Mouse (Mus musculus) embryo, embryonic 10 days (tissue): ENCODE measurements around the gene Apoa2.
"Not testable (repeated sequence)": the region's sequence is repeated elsewhere in the genome, so short reads cannot be mapped to it uniquely, and the experiment has no call there.

ENCODE experiments used
- DNase-seq: peaks from one replicate; pipeline ENCODE4 v3.0.0-alpha.2; 2015; ENCODE audit warnings: low spot score

Gene Apoa2

DNA sequence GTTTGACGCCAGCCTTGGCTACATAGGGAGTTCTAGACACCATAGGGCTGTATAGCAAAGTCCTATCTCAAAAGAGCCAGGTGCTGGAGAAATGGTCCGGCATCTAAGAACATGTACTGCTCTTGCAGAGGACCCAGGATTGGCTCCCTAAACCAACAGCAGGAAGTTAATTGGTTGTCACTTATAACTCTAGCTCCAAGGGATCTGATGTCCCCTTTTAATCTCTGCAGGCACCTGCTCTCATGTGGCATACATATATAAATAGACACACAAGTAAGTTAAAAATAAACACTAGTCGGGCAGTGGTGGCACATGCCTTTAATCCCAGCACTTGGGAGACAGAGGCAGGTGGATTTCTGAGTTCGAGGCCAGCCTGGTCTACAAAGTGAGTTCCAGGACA lies 10.9 kb downstream of the Apoa2 start:
- no peak for DNase-seq

DNA sequence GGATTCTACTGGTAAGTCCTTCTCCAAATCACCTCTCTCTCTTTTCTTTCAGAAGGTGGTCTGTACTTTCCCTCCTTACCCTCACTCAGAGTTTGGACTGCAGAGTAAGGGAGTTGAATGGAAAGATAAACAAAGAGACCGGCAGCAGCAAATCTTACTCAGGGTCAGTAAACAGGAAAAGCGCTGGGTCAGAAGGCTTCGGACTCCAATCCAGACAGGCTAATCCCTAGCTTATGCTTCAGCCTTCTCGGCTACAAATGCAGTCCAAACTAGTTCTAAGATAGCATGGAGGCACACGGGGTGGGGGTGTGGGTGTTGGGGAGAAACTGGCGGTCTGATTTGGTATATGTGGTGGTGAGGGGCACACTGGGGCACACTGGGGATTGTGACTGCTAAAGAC lies 12.6 kb downstream of the Apoa2 start:
- no peak for DNase-seq

GRCm38 (mm10) chr1:171238463-171238862 lies 13.6 kb downstream of the Apoa2 start:
- peak; percentile 71 for DNase-seq

GRCm38 (mm10) chr1:171239992-171240744 lies 15.3 kb downstream of the Apoa2 start:
- no peak for DNase-seq

GRCm38 (mm10) chr1:171240911-171241310 lies 16.1 kb downstream of the Apoa2 start:
- no peak for DNase-seq

- DNase-seq = not testable (repeated sequence)
These were observed 17.1 kb downstream of the Apoa2 start for GRCm38 (mm10) chr1:171241952-171242351.

DNA sequence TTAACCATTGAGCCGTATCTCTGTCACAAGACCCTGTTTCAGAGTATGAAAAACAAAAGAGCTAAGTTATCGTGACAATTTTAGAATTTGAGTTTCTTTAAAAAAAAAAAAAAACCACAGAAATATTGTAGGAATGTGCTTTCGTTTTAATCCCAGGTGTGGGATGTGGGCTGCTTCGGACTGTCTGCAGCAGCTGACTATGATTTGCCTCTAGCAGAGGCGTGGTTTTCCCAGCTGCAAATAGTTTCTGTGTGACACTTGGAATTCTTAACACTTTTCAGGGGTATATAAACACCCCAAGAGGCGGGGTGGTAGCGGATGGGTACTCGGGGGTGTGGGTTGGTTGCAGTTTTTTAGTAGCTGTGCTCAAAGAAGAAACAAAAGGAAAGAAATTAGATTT lies 20.5 kb downstream of the Apoa2 start:
- no peak for DNase-seq

DNA sequence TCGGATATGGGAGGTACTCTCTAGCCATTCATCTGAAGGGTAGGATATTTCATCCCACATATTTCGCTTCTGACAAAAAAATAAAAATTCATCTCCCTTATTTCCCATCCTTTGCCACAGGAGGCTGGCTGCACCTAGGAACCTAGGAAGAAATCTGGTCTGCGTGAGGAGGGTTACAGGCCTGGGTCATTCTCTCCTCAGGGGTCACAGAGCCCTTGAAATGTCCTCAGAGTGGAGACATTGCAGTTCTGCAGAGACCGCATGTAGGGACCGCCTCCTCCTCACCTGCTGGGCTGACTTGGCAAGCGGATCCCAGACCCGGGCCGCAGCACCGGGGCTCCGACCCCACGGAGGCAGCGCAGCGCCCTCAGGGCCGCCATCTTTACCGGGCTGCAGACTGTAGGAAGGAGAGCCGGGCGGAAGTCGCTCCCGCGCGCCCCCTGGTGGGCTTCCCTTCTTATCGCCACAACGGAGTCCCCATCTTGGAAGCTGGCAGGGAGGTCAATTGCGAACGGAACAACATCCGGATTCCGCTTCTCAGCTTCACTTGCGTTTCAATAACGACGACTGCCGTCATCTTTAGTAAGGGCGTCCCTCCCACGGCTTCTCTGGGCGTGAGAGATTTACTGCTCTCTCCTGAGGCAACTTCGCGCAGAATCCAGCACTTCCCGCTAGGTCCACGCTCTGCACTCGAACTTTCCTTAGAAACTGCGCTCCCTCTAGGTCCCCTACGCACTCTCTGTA lies 22.0 kb downstream of the Apoa2 start:
- peak; percentile 99 for DNase-seq

DNA sequence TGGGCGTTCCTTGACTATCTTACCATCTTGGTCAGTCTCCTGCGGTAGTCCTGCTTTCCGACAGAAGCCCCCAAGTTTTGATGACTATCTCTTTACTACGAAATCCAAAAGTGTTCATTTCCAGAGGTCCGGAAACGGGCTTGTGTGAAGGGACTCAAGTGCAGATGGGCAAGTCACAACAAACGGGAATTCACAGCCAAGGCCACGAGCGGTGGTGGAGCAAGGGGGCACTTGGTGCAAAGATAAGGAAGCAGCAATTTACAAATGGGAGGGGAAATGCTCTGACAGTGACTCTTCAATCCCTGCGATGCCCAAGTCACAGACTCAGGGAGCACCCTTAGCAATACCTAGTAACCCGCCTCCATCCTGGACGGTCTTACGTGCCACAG lies 22.6 kb downstream of the Apoa2 start:
- DNase-seq = no peak

DNA sequence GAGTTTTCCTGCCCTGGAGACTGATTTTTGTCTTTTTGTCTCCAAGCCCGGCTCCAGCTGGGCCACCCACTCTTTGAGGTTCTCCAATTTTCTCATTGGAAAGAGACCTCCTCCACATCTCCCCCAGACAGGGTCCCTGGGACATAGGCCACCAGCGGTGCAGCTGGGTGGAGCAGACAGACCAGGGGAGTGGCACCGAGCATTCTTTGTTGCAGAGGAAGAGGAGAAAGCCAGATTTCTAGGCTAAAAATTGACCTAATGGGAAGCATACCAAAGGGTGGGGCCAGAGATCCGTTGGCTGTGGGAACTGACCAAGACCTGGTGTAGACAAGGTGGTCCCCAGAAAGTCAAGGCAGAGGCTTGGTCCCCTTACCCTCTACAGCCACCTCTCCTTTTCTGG lies 23.1 kb downstream of the Apoa2 start:
- no peak for DNase-seq

DNA sequence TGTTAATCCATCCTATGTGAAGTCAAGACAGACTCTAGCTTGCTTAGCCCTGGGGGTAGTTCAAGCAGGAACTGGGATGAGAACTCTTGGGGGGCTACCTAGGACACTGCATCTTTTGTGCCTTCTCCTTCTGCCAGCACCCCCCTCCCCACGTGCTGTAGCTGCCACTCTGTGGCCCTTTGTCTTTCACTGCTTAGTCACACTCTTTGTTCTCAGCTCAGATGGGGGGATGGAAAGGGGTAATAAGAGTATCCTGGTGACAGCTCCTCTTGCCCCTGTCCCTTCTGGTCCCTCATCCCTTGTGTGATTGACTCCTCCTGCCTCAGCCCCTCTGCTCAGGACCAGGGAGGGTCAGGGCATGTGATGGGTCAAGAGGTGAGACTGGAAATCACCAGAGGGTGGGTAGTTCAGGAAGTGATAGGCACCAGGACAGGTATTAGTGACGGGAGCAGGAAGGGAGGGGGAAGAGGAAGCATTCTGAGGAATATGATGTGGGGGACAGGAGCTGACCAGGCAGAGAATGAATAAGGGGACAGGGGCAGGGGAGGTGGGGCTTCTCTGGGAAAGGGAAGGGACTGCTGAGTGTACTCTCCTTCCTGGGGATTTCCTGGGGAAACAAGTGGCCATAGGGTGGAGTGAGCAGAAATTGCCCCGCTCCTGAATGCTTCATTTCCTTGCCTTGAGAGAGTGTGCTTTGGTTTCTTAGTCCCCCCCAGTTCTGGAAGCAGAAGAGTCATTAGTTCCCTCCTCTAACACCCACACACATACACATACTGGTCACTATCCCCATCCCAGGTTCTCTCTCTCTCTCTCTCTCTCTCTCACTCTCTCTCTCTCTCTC lies 23.8 kb downstream of the Apoa2 start:
- peak; percentile 39 for DNase-seq

DNA sequence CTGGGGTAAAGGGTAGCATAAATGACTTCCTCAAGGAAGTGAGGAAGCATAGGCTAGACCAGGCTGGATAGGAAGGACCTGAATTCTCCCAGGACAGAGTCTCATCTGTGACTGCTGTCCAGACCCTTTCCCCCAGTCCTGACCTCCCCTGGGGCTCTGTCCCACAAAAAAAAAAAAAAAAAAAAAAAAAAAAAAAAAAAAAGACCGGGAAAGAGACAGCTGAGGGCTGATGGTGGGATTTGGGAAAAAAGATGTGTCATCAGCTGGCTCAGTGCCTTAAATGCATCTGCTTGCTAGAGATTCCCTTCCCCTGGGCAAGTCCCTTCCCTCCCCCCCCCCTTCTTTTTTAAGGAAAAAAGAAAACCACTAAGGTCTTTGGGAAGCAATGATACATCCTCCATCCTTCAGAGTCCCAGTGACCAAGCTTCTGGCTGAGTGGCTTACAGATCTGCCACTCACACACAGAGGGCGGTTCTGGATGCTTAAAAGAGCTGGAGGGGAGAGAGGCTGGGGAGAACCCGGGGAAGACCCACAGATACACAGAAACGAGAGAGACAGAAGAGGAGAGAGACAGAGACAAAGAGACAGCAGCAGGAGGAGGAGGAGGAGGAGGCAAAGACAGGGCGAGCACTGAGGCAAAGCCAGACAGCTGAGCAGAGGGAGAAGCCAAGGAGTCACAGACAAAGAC lies 25.2 kb downstream of the Apoa2 start, which contains the start of gene Adamts4:
TSS of gene Adamts4 (plus strand) at position 509 of the 688 bp plus-strand sequence.
- peak; percentile 76 for DNase-seq

GRCm38 (mm10) chr1:171250680-171251593 lies 26.1 kb downstream of the Apoa2 start, which contains the start of gene Ndufs2:
TSS of gene Ndufs2 (minus strand) at chr1:171251388.
- DNase-seq = peak; percentile 67

GRCm38 (mm10) chr1:171251594-171252324 lies 26.9 kb downstream of the Apoa2 start:
- peak; percentile 68 for DNase-seq

GRCm38 (mm10) chr1:171252415-171252814 lies 27.6 kb downstream of the Apoa2 start:
- DNase-seq = no peak

DNA sequence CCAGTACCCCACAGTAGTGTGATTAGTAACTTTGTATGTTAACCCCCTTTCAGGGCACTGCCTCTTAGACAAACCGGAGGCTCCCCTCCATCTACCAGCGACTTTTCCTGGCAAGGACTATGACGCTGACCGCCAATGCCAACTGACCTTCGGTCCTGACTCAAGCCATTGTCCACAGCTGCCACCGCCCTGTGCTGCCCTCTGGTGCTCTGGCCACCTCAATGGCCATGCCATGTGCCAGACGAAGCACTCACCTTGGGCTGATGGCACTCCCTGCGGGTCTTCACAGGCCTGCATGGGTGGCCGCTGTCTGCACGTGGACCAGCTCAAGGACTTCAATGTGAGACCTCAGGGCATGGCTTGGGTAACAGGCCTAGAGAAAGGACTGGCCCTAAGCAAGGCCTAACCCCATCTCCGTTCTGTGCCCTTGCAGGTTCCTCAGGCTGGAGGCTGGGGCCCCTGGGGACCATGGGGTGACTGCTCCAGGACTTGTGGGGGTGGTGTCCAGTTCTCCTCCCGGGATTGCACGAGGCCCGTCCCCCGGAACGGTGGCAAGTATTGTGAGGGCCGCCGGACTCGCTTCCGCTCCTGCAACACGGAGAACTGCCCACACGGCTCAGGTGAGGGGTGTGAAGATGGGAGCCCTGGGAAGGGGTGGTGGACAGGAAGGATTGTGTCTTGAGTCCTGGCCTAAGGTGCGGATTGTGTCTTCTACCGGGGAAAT lies 31.4 kb downstream of the Apoa2 start:
- no peak for DNase-seq

DNA sequence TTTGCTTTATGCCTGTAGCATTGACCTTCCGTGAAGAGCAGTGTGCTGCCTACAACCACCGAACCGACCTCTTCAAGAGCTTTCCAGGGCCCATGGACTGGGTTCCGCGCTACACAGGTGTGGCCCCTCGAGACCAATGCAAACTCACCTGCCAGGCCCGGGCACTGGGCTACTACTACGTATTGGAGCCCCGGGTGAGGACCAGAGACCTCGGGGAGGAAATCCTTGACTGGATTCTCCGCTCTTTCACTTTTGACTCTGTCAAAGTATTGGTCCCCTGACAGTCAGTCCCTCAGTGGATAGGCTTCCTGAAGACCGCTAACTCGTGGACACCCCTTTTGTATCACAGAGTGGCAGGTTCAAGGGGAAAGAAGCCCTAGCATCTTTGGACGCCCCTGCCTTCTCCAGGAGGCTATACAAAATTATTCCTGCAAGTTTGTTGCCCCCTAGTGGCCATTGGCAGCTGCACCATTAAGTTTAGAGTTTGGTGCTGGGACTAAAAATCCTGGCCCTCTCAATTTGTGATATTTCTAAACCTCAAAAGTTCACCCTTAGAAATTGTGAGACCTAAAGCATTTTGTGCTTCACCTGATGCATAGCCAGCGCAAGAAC lies 32.2 kb downstream of the Apoa2 start:
- peak; percentile 76 for DNase-seq

DNA sequence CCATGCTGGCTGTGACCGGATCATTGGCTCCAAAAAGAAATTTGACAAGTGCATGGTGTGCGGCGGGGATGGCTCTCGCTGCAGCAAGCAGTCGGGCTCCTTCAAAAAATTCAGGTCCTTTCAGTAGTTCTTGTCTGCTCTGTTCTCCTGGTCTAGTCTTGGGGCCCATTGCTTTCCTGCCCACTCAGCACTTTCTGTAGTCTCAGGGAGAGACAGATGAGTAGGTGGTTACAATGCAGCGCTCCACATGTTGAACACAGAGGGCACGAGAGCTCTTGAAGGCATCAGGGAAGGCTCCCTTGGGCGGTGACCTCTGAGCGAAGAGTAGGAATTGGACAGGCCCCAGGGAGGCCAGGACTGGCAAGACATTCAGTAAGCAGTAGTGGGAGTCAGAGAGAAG lies 32.9 kb downstream of the Apoa2 start:
- DNase-seq = no peak

DNA sequence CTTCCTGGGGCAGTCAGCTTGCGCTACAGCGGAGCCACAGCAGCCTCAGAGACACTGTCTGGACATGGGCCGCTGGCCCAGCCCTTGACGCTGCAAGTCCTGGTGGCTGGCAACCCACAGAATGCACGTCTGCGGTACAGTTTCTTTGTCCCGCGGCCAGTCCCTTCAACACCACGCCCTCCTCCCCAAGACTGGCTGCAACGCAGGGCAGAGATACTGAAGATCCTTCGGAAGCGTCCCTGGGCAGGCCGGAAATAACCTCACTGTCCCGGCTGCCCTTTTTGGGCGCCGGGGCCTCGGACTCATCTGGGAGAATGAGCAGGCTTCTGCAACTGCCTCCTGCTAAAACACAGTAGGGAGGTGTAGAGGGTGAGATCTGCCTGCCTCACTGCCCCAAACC lies 34.1 kb downstream of the Apoa2 start:
- no peak for DNase-seq
